Mouse (Mus musculus): ENCODE measurements at regions not wholly inside any gene's neighbourhood (a gene's known extent, or its start where the extent isn't known, plus 50 kb on each side); places are given as distances from the start of the nearest gene placed in this dataset.

DNA sequence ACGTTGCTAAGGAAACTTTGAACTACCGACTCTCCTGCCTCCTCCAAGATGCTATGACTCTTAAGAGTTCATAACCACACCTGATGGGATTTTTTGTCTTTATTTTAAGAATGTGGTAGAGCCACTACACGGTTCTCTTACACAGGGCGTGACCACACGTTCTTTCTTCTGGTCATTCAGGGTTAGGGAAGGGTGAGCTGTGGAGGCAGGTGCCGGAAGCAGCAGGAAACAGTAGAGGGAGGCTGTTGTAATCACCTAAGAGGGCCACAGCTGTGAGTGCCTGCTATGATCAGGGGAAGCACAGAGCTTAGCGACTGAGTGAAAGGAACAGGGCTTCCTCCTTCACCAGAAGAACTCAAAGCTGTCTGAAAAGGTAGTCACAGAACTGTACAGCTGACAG is 50.6 kb upstream of the Larp1 start:
- WGBS = 65% methylated on average over 7 of the region's 7 CpGs

DNA sequence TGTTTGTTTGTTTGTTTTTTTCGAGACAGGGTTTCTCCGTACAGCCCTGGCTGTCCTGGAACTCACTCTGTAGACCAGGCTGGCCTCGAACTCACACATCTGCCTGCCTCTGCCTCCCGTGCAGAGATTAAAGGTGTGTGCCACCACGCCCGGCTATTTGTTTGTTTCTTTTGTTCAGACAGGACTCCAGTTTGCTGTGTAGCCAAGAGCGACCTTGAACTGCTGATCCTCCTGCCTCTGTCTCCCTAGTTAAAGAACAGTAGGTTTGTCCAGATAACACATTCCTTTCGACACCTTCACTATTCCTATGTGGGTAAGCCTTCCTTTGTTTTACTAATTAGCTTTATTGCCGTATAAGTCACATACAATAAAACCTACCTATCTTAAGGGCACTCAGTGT is 52.0 kb upstream of the Larp1 start:
- ATAC-seq (replicated peaks; ENCODE audit: extremely low read depth, insufficient read depth, low FRiP score) = no peak
- Histone ChIP-seq H3K4me3 (ENCODE audit: low read length) (no peak overlapping the region), H3K9ac (ENCODE audit: low read length) (no peak overlapping the region), H3K9me3 (replicated peaks; ENCODE audit: control insufficient read depth, low read length) (no peaks in the 10 kb centered on the region), H3K27ac (ENCODE audit: low read length) (no peak overlapping the region), H3K4me1 (ENCODE audit: control insufficient read depth, insufficient read depth, low read length) (peaks cover 2% of the 10 kb centered on the region; the same call in 1 of the 2 replicates), H3K36me3 (ENCODE audit: control insufficient read depth, insufficient read depth) (no peaks in the 10 kb centered on the region), H3K27me3 (ENCODE audit: control insufficient read depth, insufficient read depth, low read length) (no peaks in the 10 kb centered on the region), H3K4me2 (ENCODE audit: low read depth, low read length) (no peak overlapping the region)
- 86% methylated on average over 9 of the region's 9 CpGs for WGBS

More for the DNA sequence above, 50.6 kb upstream of the Larp1 start:
- Histone ChIP-seq H3K27me3 (ENCODE audit: control insufficient read depth, insufficient read depth, low read length) (no peaks in the 10 kb centered on the region), H3K4me1 (ENCODE audit: control insufficient read depth, insufficient read depth, low read length) (peaks cover 5% of the 10 kb centered on the region), H3K9me3 (replicated peaks; ENCODE audit: control insufficient read depth, low read length) (no peaks in the 10 kb centered on the region), H3K9ac (ENCODE audit: low read length) (no peak overlapping the region), H3K27ac (ENCODE audit: low read length) (no peak overlapping the region), H3K4me3 (ENCODE audit: low read length) (no peak overlapping the region), H3K36me3 (ENCODE audit: control insufficient read depth, insufficient read depth) (no peaks in the 10 kb centered on the region), H3K4me2 (ENCODE audit: low read depth, low read length) (no peak overlapping the region)
- no peak for ATAC-seq (replicated peaks; ENCODE audit: extremely low read depth, insufficient read depth, low FRiP score)

DNA sequence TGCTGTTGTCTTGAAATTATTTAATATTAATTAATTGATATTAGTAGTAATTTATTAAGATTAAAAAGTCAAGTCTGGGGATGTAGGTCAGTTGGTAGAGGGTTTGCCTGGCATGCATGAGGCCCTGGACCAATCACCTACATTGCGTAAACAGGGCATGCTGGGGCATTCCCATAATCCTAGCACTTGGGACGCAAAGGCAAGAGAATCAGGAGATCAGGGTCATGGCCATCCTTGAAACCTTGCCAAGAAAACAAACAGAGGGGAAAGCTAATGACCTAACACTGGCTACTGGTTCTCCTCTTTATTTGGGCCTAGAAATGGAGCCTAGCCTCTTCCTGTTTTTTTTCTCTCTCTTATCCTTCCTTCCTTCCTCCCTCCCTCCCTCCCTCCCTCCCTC is 52.8 kb upstream of the Larp1 start:
- Histone ChIP-seq H3K9ac (ENCODE audit: low read length) (no peak overlapping the region), H3K4me2 (ENCODE audit: low read depth, low read length) (no peak overlapping the region), H3K27ac (ENCODE audit: low read length) (no peak overlapping the region), H3K36me3 (ENCODE audit: control insufficient read depth, insufficient read depth) (no peaks in the 10 kb centered on the region), H3K27me3 (ENCODE audit: control insufficient read depth, insufficient read depth, low read length) (no peaks in the 10 kb centered on the region), H3K4me1 (ENCODE audit: control insufficient read depth, insufficient read depth, low read length) (0 out of 2 replicates have a peak, but pooled peaks cover 2% of the 10 kb centered on the region), H3K9me3 (replicated peaks; ENCODE audit: control insufficient read depth, low read length) (no peaks in the 10 kb centered on the region), H3K4me3 (ENCODE audit: low read length) (no peak overlapping the region)
- WGBS = 90% methylated on average over 2 of the region's 2 CpGs
- ATAC-seq (replicated peaks; ENCODE audit: extremely low read depth, insufficient read depth, low FRiP score) = no peak

DNA sequence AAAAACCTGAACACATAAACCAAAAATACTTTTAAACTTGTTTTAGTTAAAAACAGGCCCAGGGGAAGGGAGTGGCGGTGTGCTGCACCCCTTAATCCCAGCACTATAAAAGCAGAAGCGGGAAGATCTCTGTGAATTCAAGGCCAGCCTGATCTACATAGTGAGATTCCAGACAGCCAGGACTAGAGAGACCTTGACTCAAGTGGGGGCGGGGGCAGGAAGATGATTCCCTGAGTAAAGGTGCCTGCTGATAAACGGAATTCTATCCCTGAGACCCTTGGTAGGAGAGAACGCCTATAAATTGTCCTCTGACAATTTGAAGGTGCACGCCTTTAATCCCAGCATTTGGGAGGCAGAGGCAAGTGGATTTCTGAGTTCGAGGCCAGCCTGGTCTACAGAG is 53.4 kb upstream of the Larp1 start:
- 90% methylated on average over 7 of the region's 7 CpGs for WGBS

DNA sequence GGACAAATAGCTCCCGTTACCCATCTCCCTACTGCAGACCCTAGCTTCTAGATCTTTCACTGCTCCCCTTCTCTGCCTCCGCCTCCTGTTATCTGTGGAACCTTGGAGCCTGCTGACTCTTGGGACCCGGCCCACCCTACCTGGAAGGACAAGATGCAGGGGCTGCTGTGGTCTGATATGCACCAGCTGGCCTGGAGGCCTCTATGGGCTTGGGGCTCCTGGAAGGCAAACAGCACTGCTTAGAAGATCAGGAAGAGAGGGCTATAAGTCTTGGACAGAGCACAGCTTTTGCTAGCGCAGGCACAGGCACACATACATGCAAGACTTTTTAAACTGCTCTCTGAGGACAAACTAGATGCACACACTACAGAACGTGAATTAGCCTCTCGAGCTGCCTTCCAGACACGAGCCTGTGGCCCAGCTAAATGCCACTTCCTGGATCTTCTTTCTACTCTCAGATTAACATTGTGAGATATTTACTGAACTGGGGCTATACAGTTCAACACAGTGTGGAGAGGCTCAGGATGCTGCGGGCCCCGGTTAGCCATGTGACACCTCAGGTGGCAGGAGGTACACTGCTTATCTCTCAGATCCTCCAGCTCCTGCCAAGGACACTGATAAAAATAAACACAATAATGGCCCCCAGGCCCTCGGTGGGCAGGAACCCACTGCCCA is 54.2 kb upstream of the Larp1 start:
- Histone ChIP-seq H3K4me1 (ENCODE audit: control insufficient read depth, insufficient read depth, low read length) (0 out of 2 replicates have a peak, but pooled peaks cover 2% of the 10 kb centered on the region), H3K9me3 (replicated peaks; ENCODE audit: control insufficient read depth, low read length) (no peaks in the 10 kb centered on the region), H3K9ac (ENCODE audit: low read length) (no peak overlapping the region), H3K4me2 (ENCODE audit: low read depth, low read length) (no peak overlapping the region), H3K27me3 (ENCODE audit: control insufficient read depth, insufficient read depth, low read length) (no peaks in the 10 kb centered on the region), H3K36me3 (ENCODE audit: control insufficient read depth, insufficient read depth) (no peaks in the 10 kb centered on the region), H3K27ac (ENCODE audit: low read length) (no peak overlapping the region), H3K4me3 (ENCODE audit: low read length) (no peak overlapping the region)
- no peak for ATAC-seq (replicated peaks; ENCODE audit: extremely low read depth, insufficient read depth, low FRiP score)
- 43% methylated on average over 10 of the region's 10 CpGs for WGBS

More for the DNA sequence above, 53.4 kb upstream of the Larp1 start:
- Histone ChIP-seq H3K4me2 (ENCODE audit: low read depth, low read length) (no peak overlapping the region), H3K36me3 (ENCODE audit: control insufficient read depth, insufficient read depth) (no peaks in the 10 kb centered on the region), H3K4me3 (ENCODE audit: low read length) (no peak overlapping the region), H3K27ac (ENCODE audit: low read length) (no peak overlapping the region), H3K9ac (ENCODE audit: low read length) (no peak overlapping the region), H3K27me3 (ENCODE audit: control insufficient read depth, insufficient read depth, low read length) (no peaks in the 10 kb centered on the region), H3K4me1 (ENCODE audit: control insufficient read depth, insufficient read depth, low read length) (0 out of 2 replicates have a peak, but pooled peaks cover 2% of the 10 kb centered on the region), H3K9me3 (replicated peaks; ENCODE audit: control insufficient read depth, low read length) (no peaks in the 10 kb centered on the region)
- no peak for ATAC-seq (replicated peaks; ENCODE audit: extremely low read depth, insufficient read depth, low FRiP score)

DNA sequence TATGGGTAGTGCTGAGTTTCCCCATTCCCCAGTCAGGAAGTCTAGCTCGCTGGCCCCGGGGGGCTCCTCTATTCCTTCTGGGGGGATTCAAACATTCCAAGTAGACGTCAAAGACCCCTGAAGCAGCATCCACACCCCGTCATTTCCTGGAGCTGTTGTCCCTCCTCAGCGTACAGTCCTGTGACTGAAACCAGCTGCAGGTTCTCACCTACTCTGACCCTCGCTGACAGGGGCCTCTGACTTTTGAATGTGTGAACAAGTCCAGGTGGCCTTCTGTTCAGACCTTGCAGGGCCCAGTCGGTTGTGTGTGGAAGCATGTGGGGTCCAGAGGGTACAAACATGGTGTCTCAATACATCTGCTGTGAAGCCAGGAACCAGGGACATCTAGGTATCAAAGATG is 55.2 kb upstream of the Larp1 start:
- Histone ChIP-seq H3K9ac (ENCODE audit: low read length) (no peak overlapping the region), H3K4me2 (ENCODE audit: low read depth, low read length) (no peak overlapping the region), H3K27me3 (ENCODE audit: control insufficient read depth, insufficient read depth, low read length) (no peaks in the 10 kb centered on the region), H3K36me3 (ENCODE audit: control insufficient read depth, insufficient read depth) (no peaks in the 10 kb centered on the region), H3K4me1 (ENCODE audit: control insufficient read depth, insufficient read depth, low read length) (0 out of 2 replicates have a peak, but pooled peaks cover 2% of the 10 kb centered on the region), H3K9me3 (replicated peaks; ENCODE audit: control insufficient read depth, low read length) (no peaks in the 10 kb centered on the region), H3K4me3 (ENCODE audit: low read length) (no peak overlapping the region), H3K27ac (ENCODE audit: low read length) (no peak overlapping the region)
- ATAC-seq (replicated peaks; ENCODE audit: extremely low read depth, insufficient read depth, low FRiP score) = no peak
- WGBS = 57% methylated on average over 7 of the region's 7 CpGs

DNA sequence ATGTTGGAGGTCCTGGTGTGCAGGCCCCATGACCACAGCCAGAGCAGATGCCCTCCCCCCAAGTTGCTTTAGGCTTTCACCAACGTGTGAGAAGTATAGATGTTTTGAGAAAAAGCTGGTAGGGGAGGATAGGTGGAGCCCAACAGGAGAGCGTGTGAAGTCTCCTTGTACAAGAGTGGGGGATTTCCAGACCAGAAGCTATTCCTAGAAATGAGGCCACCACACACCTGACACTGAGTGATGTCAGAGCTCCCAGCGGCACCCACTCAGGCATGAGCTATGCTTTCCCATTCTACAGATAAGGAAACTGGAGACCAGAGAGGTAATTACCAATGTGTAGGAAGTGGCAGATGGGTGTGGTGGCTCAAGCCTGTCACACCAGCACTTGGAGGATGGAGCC is 56.2 kb upstream of the Larp1 start:
- no peak overlapping the region for H3K27ac ChIP-seq (ENCODE audit: low read length)
- H3K9ac ChIP-seq (ENCODE audit: low read length) = no peak overlapping the region
- 0 out of 2 replicates have a peak, but pooled peaks cover 2% of the 10 kb centered on the region for H3K4me1 ChIP-seq (ENCODE audit: control insufficient read depth, insufficient read depth, low read length)
- 57% methylated on average over 3 of the region's 3 CpGs for WGBS
- no peaks in the 10 kb centered on the region for H3K9me3 ChIP-seq (replicated peaks; ENCODE audit: control insufficient read depth, low read length)
- no peak overlapping the region for H3K4me2 ChIP-seq (ENCODE audit: low read depth, low read length)
- H3K27me3 ChIP-seq (ENCODE audit: control insufficient read depth, insufficient read depth, low read length) = no peaks in the 10 kb centered on the region
- H3K4me3 ChIP-seq (ENCODE audit: low read length) = no peak overlapping the region
- ATAC-seq (replicated peaks; ENCODE audit: extremely low read depth, insufficient read depth, low FRiP score) = 0 out of 2 replicates have a peak, but pooled peaks have one; percentile 42
- H3K36me3 ChIP-seq (ENCODE audit: control insufficient read depth, insufficient read depth) = no peaks in the 10 kb centered on the region

DNA sequence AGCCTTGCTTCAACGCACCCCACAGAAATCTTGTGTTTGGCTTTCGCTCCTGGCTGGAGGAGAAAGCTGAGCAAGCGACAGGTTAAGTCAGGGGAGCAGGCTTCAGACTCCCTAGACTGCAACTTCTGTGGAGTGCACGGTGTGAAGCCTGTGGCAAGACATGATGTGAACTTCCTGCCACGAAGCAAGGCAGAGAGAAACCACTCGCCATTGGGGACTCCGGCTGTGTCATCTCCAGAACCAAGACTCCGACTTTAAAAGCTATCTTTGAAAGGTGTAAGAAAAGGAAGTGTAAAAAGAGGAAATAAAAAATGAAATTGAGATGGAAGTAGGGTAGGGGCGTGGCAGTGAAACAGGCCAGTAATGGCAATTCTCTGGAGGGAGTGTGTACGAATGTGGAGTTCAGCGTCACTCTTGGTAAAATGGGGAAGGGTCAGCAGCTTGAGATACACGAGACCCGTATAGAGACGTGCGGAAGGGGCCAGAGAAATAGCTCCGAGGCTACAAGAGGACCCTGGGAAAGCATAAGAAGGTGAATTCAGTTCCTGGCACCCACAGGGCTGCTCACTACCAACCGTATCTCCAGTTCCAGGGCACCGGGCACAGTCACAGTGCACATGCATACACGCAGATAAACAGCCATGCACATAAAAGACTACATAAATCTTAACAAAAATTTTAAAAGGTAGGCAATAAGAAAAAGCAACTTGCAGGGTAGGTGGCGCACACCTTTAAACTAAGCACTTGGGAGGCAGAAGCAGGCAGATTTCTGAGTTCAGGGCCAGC is 57.1 kb upstream of the Larp1 start:
- Histone ChIP-seq H3K4me3 (ENCODE audit: low read length) (no peak overlapping the region), H3K27me3 (ENCODE audit: control insufficient read depth, insufficient read depth, low read length) (no peaks in the 10 kb centered on the region), H3K9me3 (replicated peaks; ENCODE audit: control insufficient read depth, low read length) (no peaks in the 10 kb centered on the region), H3K4me1 (ENCODE audit: control insufficient read depth, insufficient read depth, low read length) (0 out of 2 replicates have a peak, but pooled peaks cover 2% of the 10 kb centered on the region), H3K36me3 (ENCODE audit: control insufficient read depth, insufficient read depth) (no peaks in the 10 kb centered on the region), H3K4me2 (ENCODE audit: low read depth, low read length) (no peak overlapping the region), H3K9ac (ENCODE audit: low read length) (0 out of 2 replicates have a peak overlapping the region, but pooled peaks have one; percentile 20), H3K27ac (ENCODE audit: low read length) (no peak overlapping the region)
- no peak for ATAC-seq (replicated peaks; ENCODE audit: extremely low read depth, insufficient read depth, low FRiP score)
- 75% methylated on average over 20 of the region's 20 CpGs for WGBS

DNA sequence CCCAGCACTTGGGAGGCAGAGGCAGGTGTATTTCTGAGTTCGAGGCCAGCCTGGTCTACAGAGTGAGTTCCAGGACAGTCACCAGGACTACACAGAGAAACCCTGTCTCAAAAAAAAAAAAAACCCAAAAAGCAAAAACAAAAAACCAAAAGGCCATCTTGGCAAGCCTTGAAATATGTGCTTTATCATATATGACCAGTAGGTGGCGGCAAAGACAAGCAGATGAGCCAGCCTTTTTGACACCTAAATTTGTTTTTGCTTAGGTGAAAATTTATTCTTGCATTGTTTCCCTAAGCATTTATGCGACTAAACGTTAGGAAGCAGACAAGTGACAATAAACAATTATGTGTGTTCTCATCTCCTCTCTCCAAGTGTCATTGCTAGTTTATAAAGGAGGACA is 57.9 kb upstream of the Larp1 start:
- under 1% methylated on average over 4 of the region's 4 CpGs for WGBS
- no peak overlapping the region for H3K27ac ChIP-seq (ENCODE audit: low read length)
- no peaks in the 10 kb centered on the region for H3K36me3 ChIP-seq (ENCODE audit: control insufficient read depth, insufficient read depth)

More for the DNA sequence above, 57.9 kb upstream of the Larp1 start:
- H3K4me2 ChIP-seq (ENCODE audit: low read depth, low read length) = no peak overlapping the region
- ATAC-seq (replicated peaks; ENCODE audit: extremely low read depth, insufficient read depth, low FRiP score) = no peak
- H3K4me3 ChIP-seq (ENCODE audit: low read length) = no peak overlapping the region
- H3K9me3 ChIP-seq (replicated peaks; ENCODE audit: control insufficient read depth, low read length) = no peaks in the 10 kb centered on the region
- 0 out of 2 replicates have a peak, but pooled peaks cover 2% of the 10 kb centered on the region for H3K4me1 ChIP-seq (ENCODE audit: control insufficient read depth, insufficient read depth, low read length)
- no peaks in the 10 kb centered on the region for H3K27me3 ChIP-seq (ENCODE audit: control insufficient read depth, insufficient read depth, low read length)
- H3K9ac ChIP-seq (ENCODE audit: low read length) = no peak overlapping the region
